Mouse (Mus musculus) neural tube, embryonic 14.5 days (tissue): ENCODE data around the gene Cwc27. TPM values are rescaled to one million over a fixed set of nuclear protein-coding genes. Genes with fewer than 3 reads are reported as not detected.
A peak's percentile ranks its signal among the peaks of the same experiment; 100 is the strongest.

Source experiments
- ATAC-seq: fragments of 200-750 bp; cut with Nextera tagmentation; 2 replicates; pipeline ENCODE4 v1.8.0; 2017; ENCODE audit warnings: low read depth, mild to moderate bottlenecking, moderate TSS enrichment, moderate library complexity
- H3K27ac ChIP-seq: fragments of 300-500 bp; sonication (generic); 2 replicates; pipeline ENCODE4 v1.5.1; 2014; ENCODE audit warnings: low read depth, mild to moderate bottlenecking, control low read depth, low read length, moderate library complexity, mixed read lengths
- H3K27me3 ChIP-seq: fragments of 300-500 bp; sonication (generic); 2 replicates; pipeline ENCODE4 v1.6.1; 2014; ENCODE audit warnings: low read length; ENCODE audit not compliant: control insufficient read depth, insufficient read depth
- H3K36me3 ChIP-seq: fragments of 300-500 bp; sonication (generic); 2 replicates; pipeline ENCODE4 v1.6.1; 2014; ENCODE audit warnings: low read length, mixed read lengths; ENCODE audit not compliant: control insufficient read depth, insufficient read depth
- H3K4me1 ChIP-seq: fragments of 300-500 bp; sonication (generic); 2 replicates; pipeline ENCODE4 v1.6.1; 2014; ENCODE audit warnings: low read length; ENCODE audit not compliant: control insufficient read depth, insufficient read depth
- H3K4me2 ChIP-seq: fragments of 300-500 bp; sonication (generic); 2 replicates; pipeline ENCODE4 v1.6.1; 2014; ENCODE audit warnings: mild to moderate bottlenecking, low read depth, low read length, control low read depth
- H3K4me3 ChIP-seq: fragments of 300-500 bp; sonication (generic); 2 replicates; pipeline ENCODE4 v1.5.1; 2014; ENCODE audit warnings: low read depth, low read length, control low read depth, mixed read lengths
- H3K9ac ChIP-seq: fragments of 300-500 bp; sonication (generic); replicated peaks from 2 replicates; pipeline ENCODE4 v1.6.1; 2014; ENCODE audit warnings: low read depth, mild to moderate bottlenecking, control low read depth, low read length, mixed read lengths
- H3K9me3 ChIP-seq: fragments of 300-500 bp; sonication (generic); 2 replicates; pipeline ENCODE4 v1.6.1; 2016; ENCODE audit warnings: low read length; ENCODE audit not compliant: control insufficient read depth
- WGBS: fragments of 180-500 bp; shearing (Covaris S2); extraction: QIAGEN DNeasy Blood & Tissue Kit; methylation state at CpG from one replicate; pipeline ENCODE4 v1.1.7; 2014; 5-methylcytosine and 5-hydroxymethylcytosine counted together
- polyA plus RNA-seq: library from polyadenylated mRNA; unstranded; fragments of >200 nt; fragmentation: Nextera tagmentation; extraction: Ambion mirVana; gene quantifications from 2 replicates; pipeline ENCODE4 v1.2.1, GENCODE M21; 2014

The Cwc27 gene
- 25.0 and 26.4 TPM in 2 replicates for polyA plus RNA-seq

DNA sequence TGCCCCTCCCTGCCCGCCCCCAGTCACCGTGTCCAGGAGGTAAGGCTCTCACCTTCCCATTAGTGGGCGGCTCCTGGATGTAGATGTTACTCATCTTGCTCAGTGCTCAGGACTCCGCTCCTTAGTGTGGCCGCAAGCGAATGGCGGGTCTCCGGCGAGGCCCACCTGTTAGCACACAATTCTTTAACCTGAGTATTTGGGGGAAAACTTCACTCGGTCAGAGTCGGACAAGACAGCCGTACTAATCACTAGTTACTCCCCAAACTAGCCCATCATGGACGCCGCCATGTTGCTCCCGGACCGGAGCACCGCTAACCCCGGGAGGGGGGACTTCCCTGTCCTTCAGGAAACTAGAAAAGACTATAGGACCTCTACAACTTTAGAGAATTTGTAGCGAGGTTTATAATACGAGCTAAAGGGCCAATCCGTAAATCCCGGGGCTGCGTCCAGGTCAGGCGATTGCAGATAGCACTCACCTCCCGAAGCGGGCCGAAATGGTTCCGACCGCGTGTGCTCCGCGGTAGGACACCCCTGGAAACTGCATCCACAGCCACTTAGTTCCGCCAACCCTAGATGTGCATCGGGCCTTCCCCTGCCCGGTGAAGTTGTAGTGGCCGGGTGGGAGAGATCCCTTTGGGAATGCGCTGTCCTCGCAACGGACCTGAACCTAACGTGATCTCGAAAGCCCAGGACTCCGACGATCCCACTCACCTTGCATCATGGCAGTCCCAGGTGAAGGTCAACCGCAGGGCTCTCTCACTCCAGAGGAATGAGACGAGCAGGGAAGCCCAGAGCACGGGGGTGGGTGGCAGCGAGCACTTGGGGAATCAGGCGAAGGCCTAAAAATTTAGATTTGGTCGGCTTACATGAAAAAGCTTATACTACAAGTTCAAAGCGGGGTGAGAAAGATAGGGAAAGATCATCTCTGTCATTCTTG lies at the start of gene Cwc27:
Gene Cwc27, minus strand, starts transcription at position 508 of the 937 bp plus-strand sequence.
- peak within 1 kb of the TSS; percentile 73 for H3K4me3 ChIP-seq
- under 1% methylated on average over 50 of the region's 50 CpGs for WGBS
- no peaks in the 10 kb centered on the region for H3K36me3 ChIP-seq
- H3K9ac ChIP-seq: peak within 1 kb of the TSS; percentile 83
- no peaks in the 10 kb centered on the region for H3K27me3 ChIP-seq
- peak within 1 kb of the TSS; percentile 76 for H3K27ac ChIP-seq
- H3K4me2 ChIP-seq: peak within 1 kb of the TSS; percentile 69
- peaks cover 17% of the 10 kb centered on the region for H3K4me1 ChIP-seq
- no peaks in the 10 kb centered on the region for H3K9me3 ChIP-seq
- ATAC-seq: peak; percentile 97

GRCm38 (mm10) chr13:104866726-104867125 lies 49.8 kb upstream of the Cwc27 start:
- H3K9me3 ChIP-seq: no peaks in the 10 kb centered on the region
- H3K4me2 ChIP-seq: no peak overlapping the region
- H3K4me1 ChIP-seq: no peaks in the 10 kb centered on the region
- peaks cover 3% of the 10 kb centered on the region; the same call in 1 of the 2 replicates for H3K27me3 ChIP-seq
- no peak overlapping the region for H3K4me3 ChIP-seq
- ATAC-seq: no peak
- no peak overlapping the region for H3K27ac ChIP-seq
- H3K36me3 ChIP-seq: no peaks in the 10 kb centered on the region
- WGBS: 86% methylated on average over 5 of the region's 5 CpGs
- H3K9ac ChIP-seq: no peak overlapping the region

- ATAC-seq: peak; percentile 92
- Histone ChIP-seq H3K9me3 (no peaks in the 10 kb centered on the region), H3K4me2 (peak within 1 kb of the TSS; percentile 95), H3K4me1 (no peaks in the 10 kb centered on the region), H3K4me3 (peak within 1 kb of the TSS; percentile 48), H3K9ac (peak within 1 kb of the TSS; percentile 62), H3K27ac (no peak within 1 kb of the TSS), H3K27me3 (peaks cover 3% of the 10 kb centered on the region; the same call in 1 of the 2 replicates), H3K36me3 (no peaks in the 10 kb centered on the region)
- 3% methylated on average over 36 of the region's 38 CpGs for WGBS
Observed at GRCm38 (mm10) chr13:104863127-104863979, 46.4 kb upstream of the Cwc27 start, which contains the start of gene Shisal2b. Gene Shisal2b (minus strand): TSS chr13:104863893.

GRCm38 (mm10) chr13:104853645-104854044 lies 36.7 kb upstream of the Cwc27 start:
- WGBS: 86% methylated on average over 2 of the region's 2 CpGs
- H3K9me3 ChIP-seq: no peaks in the 10 kb centered on the region
- no peak for ATAC-seq

GRCm38 (mm10) chr13:104843295-104844089 lies 26.6 kb upstream of the Cwc27 start:
- H3K9ac ChIP-seq: no peak overlapping the region
- no peak overlapping the region for H3K27ac ChIP-seq
- H3K36me3 ChIP-seq: no peaks in the 10 kb centered on the region
- no peak overlapping the region for H3K4me2 ChIP-seq
- ATAC-seq: no peak
- H3K4me1 ChIP-seq: no peaks in the 10 kb centered on the region
- H3K9me3 ChIP-seq: no peaks in the 10 kb centered on the region
- no peaks in the 10 kb centered on the region for H3K27me3 ChIP-seq
- whole genome bisulfite sequencing: 89% methylated on average over 8 of the region's 13 CpGs
- no peak overlapping the region for H3K4me3 ChIP-seq

More at GRCm38 (mm10) chr13:104853645-104854044, 36.7 kb upstream of the Cwc27 start:
- Histone ChIP-seq H3K9ac (no peak overlapping the region), H3K36me3 (no peaks in the 10 kb centered on the region), H3K4me1 (no peaks in the 10 kb centered on the region), H3K27ac (no peak overlapping the region), H3K4me2 (no peak overlapping the region), H3K27me3 (no peaks in the 10 kb centered on the region), H3K4me3 (no peak overlapping the region)

DNA sequence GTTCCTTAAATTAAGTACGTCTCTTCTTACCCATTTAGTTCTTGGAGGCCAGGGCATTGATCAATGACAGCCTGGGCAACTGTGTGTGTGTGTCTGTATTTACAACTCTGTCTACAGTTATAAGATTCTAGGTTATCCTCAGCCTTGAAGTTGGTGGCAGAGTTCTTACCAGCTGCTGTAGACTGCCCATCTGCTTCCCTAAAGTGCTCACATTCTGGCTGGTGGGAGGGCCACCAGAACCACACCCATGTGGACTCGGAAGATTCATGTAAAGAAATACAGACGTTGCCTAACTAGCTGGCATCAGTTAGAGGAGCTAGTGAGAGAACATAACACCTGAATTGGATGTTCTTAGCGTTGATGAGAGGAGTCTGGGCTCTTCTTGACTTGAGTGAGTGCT lies 25.0 kb upstream of the Cwc27 start:
- H3K4me2 ChIP-seq: no peak overlapping the region
- H3K27me3 ChIP-seq: no peaks in the 10 kb centered on the region
- ATAC-seq: no peak
- no peaks in the 10 kb centered on the region for H3K9me3 ChIP-seq
- no peak overlapping the region for H3K9ac ChIP-seq
- peaks cover under 1% of the 10 kb centered on the region; the same call in 1 of the 2 replicates for H3K36me3 ChIP-seq
- H3K27ac ChIP-seq: no peak overlapping the region
- H3K4me3 ChIP-seq: no peak overlapping the region
- WGBS: 77% methylated on average over 4 of the region's 4 CpGs
- no peaks in the 10 kb centered on the region for H3K4me1 ChIP-seq

DNA sequence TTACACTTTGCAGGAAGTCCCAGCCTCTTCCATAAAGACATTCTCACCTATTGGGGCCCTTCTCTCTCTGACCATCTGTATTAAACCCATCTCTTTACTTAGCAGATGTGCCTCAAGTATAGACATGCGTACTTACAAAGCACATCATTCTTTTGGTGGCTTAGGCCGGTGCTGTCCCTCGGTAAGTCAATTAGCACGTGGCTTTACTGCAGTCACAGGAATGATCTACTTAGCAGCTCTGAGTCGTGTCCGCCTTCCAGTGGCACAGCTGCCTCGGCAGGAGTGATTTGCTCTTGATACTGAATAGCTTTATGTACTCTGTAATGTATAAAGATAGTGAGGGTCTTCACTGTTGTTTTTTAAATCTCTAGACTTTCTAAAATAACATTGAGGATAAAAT lies 20.7 kb upstream of the Cwc27 start:
- Histone ChIP-seq H3K4me3 (no peak overlapping the region), H3K4me2 (no peak overlapping the region), H3K27me3 (no peaks in the 10 kb centered on the region), H3K36me3 (peaks cover 6% of the 10 kb centered on the region), H3K9ac (no peak overlapping the region), H3K4me1 (no peaks in the 10 kb centered on the region), H3K27ac (no peak overlapping the region), H3K9me3 (no peaks in the 10 kb centered on the region)
- ATAC-seq: no peak
- 79% methylated on average over 7 of the region's 7 CpGs for WGBS

- no peak overlapping the region for H3K27ac ChIP-seq
- 94% methylated on average over 13 of the region's 13 CpGs for WGBS
- no peak overlapping the region for H3K4me2 ChIP-seq
- H3K4me1 ChIP-seq: no peaks in the 10 kb centered on the region
- peaks cover 6% of the 10 kb centered on the region for H3K36me3 ChIP-seq
- H3K4me3 ChIP-seq: no peak overlapping the region
- ATAC-seq: no peak
- H3K9ac ChIP-seq: no peak overlapping the region
- no peaks in the 10 kb centered on the region for H3K9me3 ChIP-seq
- no peaks in the 10 kb centered on the region for H3K27me3 ChIP-seq
Observed at GRCm38 (mm10) chr13:104832811-104833210, 15.9 kb upstream of the Cwc27 start.
